Mouse (Mus musculus): ENCODE measurements at regions not wholly inside any gene's neighbourhood (a gene's known extent, or its start where the extent isn't known, plus 50 kb on each side); places are given as distances from the start of the nearest gene placed in this dataset.

DNA sequence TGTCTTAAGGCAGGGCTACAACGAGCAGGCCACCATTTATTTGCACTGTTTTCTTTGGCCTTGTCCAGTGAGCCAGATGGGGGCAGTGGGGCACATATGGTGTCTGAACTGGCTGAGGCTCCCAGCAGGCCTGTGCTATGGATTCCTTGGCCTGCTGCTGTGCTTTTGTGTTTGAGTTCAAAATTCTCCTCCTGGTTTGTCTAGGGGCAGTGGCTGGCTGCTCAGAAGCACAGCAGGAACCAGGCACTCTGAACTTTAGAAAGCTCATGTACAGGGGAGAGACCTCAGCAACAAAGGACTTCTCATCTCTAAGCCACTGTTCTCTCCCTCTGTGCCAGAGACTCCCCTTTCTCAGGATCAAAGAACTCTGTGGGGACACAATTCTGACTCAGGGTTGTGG lies 370.9 kb downstream of the Bckdhb start:
- no peak for DNase-seq

DNA sequence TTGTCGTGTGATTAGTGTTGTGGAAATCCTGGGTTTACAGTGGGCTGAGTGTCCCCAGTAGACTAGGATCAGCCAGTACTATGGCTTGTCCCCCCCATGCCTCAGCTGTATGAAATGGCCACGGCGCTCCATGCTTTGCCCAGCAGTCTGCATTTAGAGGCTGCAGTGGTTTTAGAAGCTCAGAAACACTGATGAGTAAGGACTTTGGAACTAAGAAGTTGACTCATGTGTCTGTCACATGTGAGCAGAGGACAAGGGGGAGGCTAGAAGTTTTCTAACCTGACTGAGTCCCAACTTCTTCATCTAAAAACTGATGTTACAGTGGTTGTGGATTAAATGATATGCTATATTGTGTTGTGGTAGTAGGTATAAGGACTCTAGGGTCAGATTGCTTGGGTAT lies 371.5 kb downstream of the Bckdhb start:
- DNase-seq = no peak

DNA sequence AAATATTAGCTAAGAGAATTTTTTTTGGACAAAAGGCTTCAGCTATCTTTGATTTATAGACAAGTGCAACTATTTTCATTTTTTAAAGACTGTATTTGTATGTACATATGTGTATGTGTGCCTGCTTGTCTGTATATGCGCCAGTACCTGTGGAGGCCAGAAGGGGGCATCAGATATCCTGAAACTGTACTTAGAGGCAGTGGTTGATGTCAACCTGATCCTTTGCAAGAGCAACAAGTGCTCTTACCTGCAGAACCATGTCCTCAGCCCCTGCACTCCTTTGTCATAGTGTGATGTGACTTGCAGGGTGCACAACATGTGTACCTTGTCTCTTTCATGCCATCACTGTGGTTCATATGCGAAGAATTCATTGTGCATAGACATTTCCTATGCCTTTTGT lies 379.5 kb downstream of the Bckdhb start:
- no peak for DNase-seq

DNA sequence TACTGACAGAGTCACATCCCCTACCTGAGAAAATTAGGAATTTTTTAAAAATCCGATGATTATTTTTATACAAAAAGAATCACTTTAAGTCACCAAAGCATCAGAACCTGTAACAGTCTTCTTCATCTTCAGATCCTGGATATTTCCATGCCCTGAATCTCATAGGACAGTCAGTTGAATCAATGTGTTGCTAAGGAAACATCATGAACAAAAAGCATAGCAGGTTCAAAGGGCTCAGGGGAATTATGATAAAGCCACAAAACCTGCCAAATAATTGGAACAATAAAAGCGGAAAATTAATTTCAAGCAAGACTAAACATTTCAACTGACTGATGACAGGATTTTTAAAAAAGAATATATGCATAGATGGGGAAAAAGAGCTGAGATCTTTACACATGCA lies 393.9 kb downstream of the Bckdhb start:
- no peak for DNase-seq

DNA sequence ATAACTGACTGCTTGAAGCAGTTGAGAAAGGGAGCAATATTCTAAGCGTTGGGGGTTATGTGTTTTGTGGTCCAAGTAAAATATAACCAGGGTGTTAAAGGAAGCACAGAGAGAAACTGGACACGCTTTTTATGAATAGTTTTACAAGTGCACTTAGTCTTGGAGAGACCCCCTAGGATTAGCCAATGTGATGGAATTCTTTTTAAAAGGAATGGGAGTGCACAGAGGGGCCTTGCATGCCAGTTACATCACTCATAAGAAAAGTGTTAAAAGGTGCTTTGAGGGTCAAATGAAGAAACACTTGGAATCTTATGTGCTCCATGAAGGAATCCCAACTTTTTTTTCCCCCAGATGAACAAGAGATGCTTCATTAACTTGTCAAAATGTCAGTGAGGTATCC lies 394.4 kb downstream of the Bckdhb start:
- no peak for DNase-seq

DNA sequence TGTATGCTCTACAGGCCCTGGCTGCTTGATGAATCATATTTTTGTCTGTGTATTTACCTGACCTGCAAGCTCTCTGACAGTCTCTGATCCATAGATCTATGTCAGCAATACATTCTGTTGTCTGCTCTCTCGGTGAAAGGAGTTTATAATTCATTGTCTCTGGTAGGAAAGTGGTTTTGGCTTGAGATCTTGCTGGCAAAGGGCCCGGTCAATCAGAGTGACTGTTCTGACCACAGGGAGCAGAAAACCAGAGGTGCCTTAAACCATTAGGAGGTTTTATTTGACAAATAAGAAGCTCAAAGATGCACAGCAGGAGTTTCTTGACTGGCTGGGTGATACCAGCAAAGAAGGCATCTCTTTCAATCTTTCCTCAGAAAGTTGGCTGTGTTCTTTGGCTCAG lies 398.2 kb downstream of the Bckdhb start:
- no peak for DNase-seq

DNA sequence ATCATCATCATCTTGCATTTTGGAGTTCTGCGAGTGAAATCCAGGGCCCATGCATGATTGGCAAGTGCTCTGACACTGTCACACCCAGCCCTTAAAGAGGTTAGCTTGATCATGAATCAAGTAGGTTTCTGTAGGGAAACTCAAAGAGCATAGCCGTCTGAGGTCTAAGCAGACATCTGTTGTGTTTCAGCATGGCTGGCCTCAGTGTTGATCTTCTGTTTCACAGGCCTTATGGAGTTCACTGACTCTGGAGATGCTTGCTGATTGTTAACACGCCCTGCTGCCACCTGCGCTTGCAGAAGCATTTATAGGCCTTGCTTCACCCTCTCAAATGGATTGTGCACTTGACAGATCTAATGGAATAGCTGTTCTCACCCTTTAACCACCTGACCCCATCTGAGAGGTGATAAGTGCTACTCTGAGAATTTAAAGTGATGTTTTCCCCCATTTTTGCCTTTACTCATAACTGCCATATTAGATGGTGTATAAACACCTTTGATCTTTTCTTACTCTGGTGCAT lies 406.2 kb downstream of the Bckdhb start:
- no peak for DNase-seq

DNA sequence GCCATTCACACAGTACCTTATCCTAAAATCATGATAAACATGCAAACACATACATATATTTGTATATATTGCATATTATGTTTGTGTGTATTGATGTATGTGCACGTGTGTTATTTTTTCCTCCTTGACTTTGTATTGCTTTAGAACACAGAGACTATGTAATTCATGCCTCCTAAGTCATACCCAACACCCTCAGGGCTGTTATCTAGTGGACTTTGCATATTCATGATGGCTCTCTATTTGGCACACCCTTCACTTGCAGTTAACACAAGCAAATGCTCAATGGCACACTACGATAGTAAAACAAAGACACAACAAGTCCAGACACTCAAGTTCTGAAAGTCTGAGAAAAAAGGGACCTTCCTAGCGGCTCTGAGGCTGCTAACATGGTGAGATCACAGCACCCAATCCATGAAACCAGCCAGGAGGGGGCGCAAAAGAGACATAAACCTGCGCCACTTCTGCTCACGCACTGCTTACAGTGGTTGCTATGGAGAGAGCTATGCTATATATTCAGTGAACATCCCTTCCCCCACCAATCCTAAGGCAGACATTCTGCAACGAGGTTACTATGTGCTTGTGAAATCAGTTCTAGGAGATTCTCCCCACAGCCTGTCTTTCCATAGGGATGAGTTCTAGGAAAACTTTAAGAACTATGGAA lies 418.6 kb downstream of the Bckdhb start:
- no peak for DNase-seq

DNA sequence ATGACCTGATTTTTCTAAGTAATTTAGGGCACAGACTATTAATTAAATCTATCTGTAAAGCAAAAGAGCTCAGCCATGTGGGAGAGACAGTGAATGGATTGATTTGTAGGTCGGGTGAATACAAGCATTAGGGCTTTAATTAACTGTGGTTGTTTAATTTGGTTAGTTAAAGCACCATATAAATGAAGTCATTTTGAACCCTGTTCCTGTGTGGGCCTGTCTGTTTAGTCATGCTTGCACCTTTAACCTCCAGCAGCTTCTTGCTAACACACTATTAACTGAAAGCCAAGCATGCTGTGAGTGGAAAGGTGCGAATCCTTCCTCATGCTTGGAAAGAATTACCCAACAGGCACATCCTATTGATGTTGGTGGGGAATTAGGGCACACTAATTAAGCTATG lies 425.3 kb downstream of the Bckdhb start:
- no peak for DNase-seq

DNA sequence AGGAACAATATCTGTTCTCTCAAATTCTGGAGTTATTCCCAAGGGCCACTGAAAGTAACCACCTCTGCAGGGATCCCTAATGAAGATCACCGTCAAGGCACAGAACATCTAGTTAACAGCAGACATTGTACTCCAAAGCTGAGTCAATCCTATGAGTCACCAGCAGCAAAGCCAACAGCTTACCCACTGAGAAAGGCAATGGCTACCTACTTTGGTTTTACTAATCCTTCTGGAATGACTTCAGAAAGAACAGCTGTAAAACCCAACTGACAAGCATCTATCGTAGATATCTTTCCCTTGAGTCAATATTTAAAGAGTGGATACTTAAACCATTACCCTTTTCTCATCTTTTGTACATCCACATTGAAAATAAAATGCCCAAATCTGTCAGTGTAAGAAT lies 429.5 kb downstream of the Bckdhb start:
- no peak for DNase-seq

DNA sequence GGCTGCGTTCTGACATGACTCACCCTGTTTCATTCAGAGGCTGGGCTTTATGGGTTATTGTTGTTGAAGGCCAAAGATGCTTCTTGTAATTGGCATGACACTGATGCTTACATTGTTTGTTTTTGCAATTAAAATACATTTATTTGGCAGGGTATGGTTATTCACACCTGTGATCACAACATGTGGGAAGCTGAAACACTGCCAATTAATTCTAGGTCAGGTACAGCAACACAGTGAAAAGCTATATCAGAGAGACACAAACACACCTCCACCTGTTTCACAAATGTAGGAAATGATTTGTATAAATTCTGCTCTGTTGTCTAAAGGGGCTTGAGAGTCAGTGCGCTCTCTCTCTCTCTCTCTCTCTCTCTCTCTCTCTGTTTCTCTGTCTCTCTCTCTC lies 431.2 kb downstream of the Bckdhb start:
- DNase-seq = no peak

DNA sequence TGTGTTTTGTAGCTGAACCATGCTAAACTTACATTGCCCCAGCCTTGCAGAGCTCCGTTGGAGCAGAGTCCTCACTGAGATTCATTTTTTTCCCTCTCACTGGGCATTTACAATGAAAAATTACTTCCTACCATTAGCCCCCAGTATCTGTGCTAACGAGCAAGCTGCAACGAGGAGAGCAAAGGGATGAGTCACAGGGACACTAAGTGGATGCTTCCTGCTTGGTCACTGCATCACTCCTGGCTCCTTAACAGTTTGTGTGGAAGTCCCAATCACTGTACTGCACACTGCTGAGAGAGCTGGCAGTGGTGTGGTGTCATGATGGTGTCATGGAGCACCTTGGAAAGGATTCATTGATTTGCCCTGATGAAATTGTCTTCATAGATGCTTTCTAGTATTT lies 434.9 kb downstream of the Bckdhb start:
- no peak for DNase-seq

DNA sequence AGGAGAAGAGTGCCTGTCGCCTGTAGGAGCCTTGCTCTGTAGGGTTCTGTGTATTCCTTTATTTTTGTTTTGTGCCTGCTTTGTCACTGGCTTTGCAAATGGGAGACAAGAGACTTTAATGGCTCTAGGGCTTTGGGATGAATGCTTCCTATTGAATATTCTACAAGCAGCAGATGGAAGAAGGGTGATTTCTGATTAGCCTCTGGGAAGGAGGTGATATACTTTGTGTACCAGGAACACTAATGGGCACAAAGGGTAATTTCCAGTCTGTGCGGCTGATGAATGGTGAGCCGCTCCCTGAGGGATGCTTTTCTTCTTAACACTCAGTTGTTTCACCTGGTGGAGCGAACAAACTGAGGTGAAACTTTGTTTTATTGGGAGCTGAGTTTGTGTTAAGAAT lies 435.5 kb downstream of the Bckdhb start:
- no peak for DNase-seq

DNA sequence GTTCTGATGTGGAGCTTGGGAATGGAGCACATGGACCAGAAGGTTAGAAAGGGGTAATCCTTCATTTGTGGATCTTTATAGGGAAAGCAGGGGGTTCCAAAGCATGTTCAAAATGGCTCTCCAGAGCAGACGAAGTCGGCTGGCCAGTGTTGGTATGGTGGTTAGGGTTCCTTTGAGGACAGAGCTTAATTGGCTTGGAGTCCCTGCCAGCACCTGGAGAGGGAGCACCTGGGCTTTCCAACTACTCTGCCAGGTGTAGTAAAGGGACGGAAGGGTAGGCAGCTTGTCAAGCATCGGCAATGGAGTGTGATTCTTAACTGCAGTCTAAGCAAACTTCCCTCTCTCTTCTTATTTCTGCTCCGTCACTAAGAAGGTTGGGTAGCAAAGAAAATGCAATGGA lies 438.5 kb downstream of the Bckdhb start:
- no peak for DNase-seq

DNA sequence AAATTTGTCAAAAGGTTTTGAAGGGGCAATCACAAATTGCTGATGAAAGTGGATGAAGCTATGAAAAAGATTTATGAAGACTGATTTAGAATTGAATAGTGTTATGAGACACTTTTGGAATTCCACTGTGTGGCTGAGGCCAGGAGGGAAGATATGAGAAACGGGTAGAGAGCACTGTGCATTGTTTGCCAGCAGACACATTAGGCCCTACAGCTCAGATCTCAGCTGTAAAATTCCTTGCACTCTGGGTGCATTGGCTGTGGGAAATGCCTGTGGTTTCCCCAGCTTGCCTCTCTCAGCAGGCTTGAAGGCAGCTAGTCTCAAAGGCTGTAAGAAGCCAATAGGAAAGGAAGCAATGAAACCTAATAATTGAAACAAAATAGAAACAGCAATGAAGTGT lies 444.3 kb downstream of the Bckdhb start:
- DNase-seq = no peak

DNA sequence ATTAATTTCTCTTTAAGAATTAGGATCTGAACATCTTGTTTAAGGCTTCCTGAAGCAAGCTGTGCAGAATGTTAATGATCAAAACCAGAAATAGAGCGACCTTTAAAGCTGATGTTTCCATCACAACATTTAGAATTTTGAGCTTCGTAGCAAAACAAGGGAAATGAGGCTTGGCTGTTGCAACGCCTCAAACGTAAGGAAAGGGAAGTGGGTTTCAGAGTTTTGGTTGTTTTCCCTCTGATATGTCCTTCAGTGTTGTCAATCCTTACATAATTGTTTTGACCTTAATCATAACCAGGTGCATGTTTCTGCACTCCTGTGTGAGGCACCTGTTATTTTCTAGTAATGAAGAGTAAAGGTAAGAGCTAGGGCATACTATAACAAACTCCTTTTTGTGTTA lies 445.3 kb downstream of the Bckdhb start:
- no peak for DNase-seq

DNA sequence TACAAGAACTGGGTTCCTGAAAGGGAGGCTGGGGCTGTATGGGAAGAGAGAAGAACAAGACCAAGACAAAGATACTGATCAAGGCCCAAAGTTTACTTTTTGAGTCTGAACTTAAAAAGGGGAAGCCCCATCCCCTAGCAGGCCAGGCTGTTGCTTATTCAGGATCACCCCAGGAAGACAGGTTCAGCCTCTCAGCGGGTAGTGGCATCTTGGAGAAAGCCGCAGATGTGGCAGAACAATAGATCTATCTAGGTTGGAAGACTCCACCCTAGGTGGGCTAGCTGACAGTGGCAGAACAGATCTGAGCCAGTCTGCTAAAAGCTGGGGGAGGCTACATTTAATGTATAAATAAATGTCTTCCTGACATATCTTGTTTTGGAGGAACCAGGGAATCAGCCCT lies 450.8 kb downstream of the Bckdhb start:
- no peak for DNase-seq

DNA sequence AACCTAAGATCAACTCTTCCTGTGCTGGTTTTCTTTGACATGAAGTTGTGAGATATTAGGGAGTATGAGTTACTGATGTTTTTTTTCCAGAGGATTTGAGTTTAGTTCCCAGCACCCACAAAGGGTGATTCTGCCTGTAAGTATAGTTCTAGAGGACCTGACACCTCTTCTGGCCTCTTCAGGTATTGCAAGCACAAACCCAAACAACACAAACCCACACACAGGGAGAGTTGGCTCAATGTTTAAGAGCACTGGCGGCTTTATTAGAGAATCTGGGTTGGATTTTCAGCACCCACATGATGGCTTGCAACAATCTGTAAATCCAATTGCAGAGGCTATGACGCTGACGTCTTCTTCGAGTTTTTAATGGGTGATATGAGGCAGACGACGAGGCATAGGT lies 451.7 kb downstream of the Bckdhb start:
- DNase-seq = no peak

DNA sequence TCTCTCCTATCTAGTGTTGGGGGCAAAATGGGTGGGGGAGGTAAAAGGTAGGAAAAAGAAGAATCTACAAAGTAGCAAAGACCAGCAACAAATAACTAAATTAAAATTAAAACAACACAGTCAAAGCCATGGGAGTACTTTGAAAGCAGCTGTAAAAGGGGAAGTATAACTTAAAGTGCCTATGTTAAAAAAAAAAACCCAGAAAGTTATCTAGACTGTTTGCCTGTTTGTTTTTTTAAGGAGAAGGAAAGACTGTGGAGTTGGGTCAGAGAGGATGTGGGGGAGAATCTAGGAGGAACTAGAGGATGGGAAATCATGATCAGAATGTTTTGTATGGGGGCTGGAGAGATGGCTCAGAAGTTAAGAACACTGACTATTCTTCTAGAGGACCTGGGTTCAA lies 457.0 kb downstream of the Bckdhb start:
- DNase-seq = no peak

DNA sequence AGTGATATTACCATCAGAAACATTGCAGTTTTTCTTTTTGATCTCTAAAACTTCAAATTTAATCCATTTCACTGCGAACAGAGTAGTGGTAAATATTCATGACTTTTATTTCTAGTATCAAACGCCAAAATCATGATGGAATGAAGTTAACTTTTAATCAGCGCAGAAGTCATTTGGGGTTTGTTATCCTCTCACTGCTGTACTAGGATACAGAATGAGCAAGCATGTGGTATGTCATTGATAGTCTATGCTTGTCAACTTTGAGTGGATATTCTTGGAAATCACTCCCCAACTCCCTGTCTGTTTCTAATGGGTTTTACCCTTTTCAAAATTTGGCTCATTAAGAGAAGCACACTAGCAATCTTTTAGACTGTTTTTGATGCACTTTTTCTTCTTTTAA lies 464.9 kb downstream of the Bckdhb start:
- DNase-seq = no peak

DNA sequence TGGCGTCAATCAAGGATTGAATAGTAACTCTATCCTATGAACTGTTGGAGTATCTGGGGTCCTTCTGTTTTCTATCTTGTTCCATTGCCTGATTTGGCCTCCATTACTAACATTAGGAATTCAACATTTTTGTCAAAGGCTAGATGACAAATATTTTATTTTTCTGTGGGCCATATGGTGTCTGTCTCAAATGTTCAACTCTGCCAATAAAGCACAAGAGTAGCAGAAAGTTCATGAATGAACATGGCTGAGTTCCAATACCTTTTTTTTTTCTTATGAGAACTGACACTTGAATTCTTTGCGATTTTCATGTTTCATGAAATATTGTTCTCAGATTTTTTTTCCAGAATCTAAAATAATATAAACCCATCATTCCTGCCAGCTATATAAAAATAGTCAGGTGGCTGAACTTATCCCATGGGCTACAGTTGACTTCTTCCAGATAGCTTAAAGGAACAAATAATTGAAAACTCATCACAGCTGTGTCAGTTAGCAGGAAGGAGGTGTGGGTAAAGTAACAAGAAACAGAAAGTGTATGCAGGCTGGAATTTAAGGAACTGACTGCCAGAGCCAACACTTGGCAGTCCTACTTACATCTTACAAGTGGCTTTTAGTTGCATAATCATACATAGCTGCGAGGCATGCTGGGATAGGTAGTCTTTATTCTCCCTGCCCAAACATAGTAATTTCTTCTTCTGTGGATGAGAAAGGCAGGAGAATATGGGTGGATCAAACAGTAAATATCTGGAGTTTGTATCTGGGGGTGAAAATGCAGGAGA lies 469.8 kb downstream of the Bckdhb start:
- DNase-seq = no peak

DNA sequence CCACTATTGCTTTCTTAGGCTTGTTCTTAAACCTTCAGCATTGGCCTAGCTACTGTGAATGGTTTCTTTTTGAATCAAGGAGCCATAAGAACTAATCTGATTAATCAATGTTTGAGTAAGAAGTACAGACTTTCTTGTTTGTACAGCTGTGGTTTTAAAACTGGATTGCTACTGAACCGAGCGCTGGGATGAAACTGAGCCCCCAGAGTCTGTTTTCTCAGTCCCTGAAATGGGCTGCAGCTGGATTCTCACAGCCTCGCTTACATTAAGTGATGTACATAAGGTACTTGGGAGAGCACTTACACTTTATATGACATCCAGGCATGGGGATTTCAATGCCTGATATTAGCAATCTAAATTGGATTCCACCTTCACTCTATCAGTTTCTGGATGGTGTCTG lies 474.5 kb downstream of the Bckdhb start:
- DNase-seq = no peak

DNA sequence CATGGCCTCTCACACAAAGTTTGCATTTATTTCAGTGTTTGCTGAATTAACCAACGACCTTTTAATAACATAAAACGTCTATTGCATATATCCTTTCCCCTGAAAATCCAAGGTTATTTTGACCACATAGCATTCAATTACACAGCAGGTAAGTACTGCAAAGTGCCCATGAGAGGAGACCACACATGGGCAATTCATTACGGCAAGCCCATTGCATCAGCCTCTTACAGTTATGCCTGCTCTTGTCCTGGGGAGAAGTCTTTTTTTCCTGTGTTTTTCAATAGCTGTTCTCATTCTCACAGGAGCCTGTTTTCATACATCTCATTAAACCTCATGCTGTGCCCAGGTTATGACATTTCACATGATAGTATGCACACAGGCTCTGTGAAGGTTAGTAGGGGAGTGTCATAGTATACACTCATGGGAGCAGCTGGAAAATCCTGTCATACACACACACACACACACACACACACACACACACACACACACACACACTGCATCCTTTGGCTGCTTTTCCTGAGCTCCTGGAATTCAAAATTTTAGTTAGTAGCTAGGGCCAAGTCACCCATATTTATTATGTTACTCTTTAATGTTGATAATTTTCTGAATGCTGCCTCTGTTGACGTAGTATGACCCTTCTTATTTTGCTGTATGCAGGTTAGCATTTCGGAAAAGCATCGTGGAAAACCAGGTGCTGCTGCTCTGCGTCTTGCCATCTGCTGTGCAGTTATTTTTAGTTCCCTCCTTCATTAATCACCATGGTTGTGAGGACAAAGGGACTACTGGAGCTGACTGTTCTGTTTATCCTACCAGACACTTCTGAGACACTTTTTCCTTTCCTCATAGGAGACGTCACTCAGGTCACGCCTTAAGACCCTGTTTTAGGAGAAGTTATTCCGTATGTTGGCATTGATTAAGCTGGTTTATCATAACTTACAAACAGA lies 483.6 kb downstream of the Bckdhb start:
- DNase-seq = no peak
